Mouse (Mus musculus) intestine, embryonic 15.5 days (tissue): ENCODE results near the gene Ssbp3. TPM values are rescaled to one million over a fixed set of nuclear protein-coding genes. Genes with fewer than 3 reads are reported as not detected.

Experiments
- ATAC-seq: fragments of 200-750 bp; cut with Nextera tagmentation; 2 replicates; pipeline ENCODE4 v1.8.0; 2017; ENCODE audit warnings: moderate TSS enrichment, moderate library complexity
- H3K27ac ChIP-seq: fragments of 300-500 bp; sonication (generic); 2 replicates; pipeline ENCODE4 v1.5.1; 2015; ENCODE audit warnings: mild to moderate bottlenecking, inconsistent platforms
- H3K27me3 ChIP-seq: fragments of 300-500 bp; sonication (generic); replicated peaks from 2 replicates; pipeline ENCODE4 v1.6.1; 2015; ENCODE audit warnings: inconsistent platforms
- H3K36me3 ChIP-seq: fragments of 300-500 bp; sonication (generic); 2 replicates; pipeline ENCODE4 v1.6.1; 2015; ENCODE audit warnings: inconsistent platforms
- H3K4me1 ChIP-seq: fragments of 300-500 bp; sonication (generic); replicated peaks from 2 replicates; pipeline ENCODE4 v1.6.1; 2015; ENCODE audit warnings: inconsistent platforms
- H3K4me2 ChIP-seq: fragments of 300-500 bp; sonication (generic); replicated peaks from 2 replicates; pipeline ENCODE4 v1.6.1; 2015; ENCODE audit warnings: mild to moderate bottlenecking, inconsistent platforms
- H3K4me3 ChIP-seq: fragments of 300-500 bp; sonication (generic); replicated peaks from 2 replicates; pipeline ENCODE4 v1.5.1; 2015; ENCODE audit warnings: inconsistent platforms
- H3K9ac ChIP-seq: fragments of 300-500 bp; sonication (generic); 2 replicates; pipeline ENCODE4 v1.6.1; 2015; ENCODE audit warnings: inconsistent platforms
- H3K9me3 ChIP-seq: fragments of 300-500 bp; sonication (generic); 2 replicates; pipeline ENCODE4 v1.6.1; 2016; ENCODE audit warnings: inconsistent platforms
- WGBS: fragments of 180-500 bp; shearing (Covaris S2); methylation state at CpG from one replicate; pipeline ENCODE4 v1.1.7; 2015; 5-methylcytosine and 5-hydroxymethylcytosine counted together
- polyA plus RNA-seq: library from polyadenylated mRNA; unstranded; fragments of >200 nt; fragmentation: Nextera tagmentation; extraction: Ambion mirVana; gene quantifications from 2 replicates; pipeline ENCODE4 v1.2.1, GENCODE M21; 2015

The Ssbp3 gene
- polyA plus RNA-seq, 1 experiment from 2014 or later = 86.0 TPM

GRCm38 (mm10) chr4:107084343-107084742, 173.8 kb downstream of the Ssbp3 start:
- H3K9ac ChIP-seq = no peak overlapping the region
- 33% methylated on average over 1 of the region's 1 CpGs for WGBS
- H3K4me2 ChIP-seq = no peak overlapping the region
- H3K4me1 ChIP-seq = no peaks in the 10 kb centered on the region
- H3K27ac ChIP-seq = no peak overlapping the region
- H3K4me3 ChIP-seq = no peak overlapping the region
- H3K27me3 ChIP-seq = no peaks in the 10 kb centered on the region
- ATAC-seq = no peak
- H3K36me3 ChIP-seq = no peaks in the 10 kb centered on the region
- H3K9me3 ChIP-seq = no peaks in the 10 kb centered on the region

GRCm38 (mm10) chr4:107084858-107085257, 174.4 kb downstream of the Ssbp3 start:
- H3K9ac ChIP-seq = no peak overlapping the region
- no peaks in the 10 kb centered on the region for H3K27me3 ChIP-seq
- 0 out of 2 replicates have a peak, but pooled peaks have one; percentile 12 for ATAC-seq
- no peaks in the 10 kb centered on the region for H3K9me3 ChIP-seq
- no peak overlapping the region for H3K27ac ChIP-seq
- no peak overlapping the region for H3K4me2 ChIP-seq
- H3K4me1 ChIP-seq = no peaks in the 10 kb centered on the region
- 25% methylated on average over 6 of the region's 6 CpGs for WGBS
- H3K4me3 ChIP-seq = no peak overlapping the region
- H3K36me3 ChIP-seq = no peaks in the 10 kb centered on the region

- no peak for ATAC-seq
- 83% methylated on average over 14 of the region's 14 CpGs for WGBS
- no peaks in the 10 kb centered on the region for H3K36me3 ChIP-seq
- no peak overlapping the region for H3K27ac ChIP-seq
- no peak overlapping the region for H3K9ac ChIP-seq
- no peaks in the 10 kb centered on the region for H3K27me3 ChIP-seq
- H3K9me3 ChIP-seq = no peaks in the 10 kb centered on the region
- H3K4me2 ChIP-seq = no peak overlapping the region
- H3K4me1 ChIP-seq = peaks cover 3% of the 10 kb centered on the region; the same call in 1 of the 2 replicates
- no peak overlapping the region for H3K4me3 ChIP-seq
These were observed 181.2 kb downstream of the Ssbp3 start for GRCm38 (mm10) chr4:107091696-107092095.

GRCm38 (mm10) chr4:107094484-107095187, 184.1 kb downstream of the Ssbp3 start:
- no peak overlapping the region for H3K4me2 ChIP-seq
- H3K27ac ChIP-seq = no peak overlapping the region
- H3K36me3 ChIP-seq = no peaks in the 10 kb centered on the region
- H3K27me3 ChIP-seq = no peaks in the 10 kb centered on the region
- H3K9me3 ChIP-seq = no peaks in the 10 kb centered on the region
- H3K9ac ChIP-seq = no peak overlapping the region
- peaks cover 8% of the 10 kb centered on the region; the same call in 1 of the 2 replicates for H3K4me1 ChIP-seq
- peak; percentile 64 for ATAC-seq
- no peak overlapping the region for H3K4me3 ChIP-seq
- WGBS = 70% methylated on average over 16 of the region's 16 CpGs

- Histone ChIP-seq H3K9me3 (no peaks in the 10 kb centered on the region), H3K9ac (no peak overlapping the region), H3K36me3 (no peaks in the 10 kb centered on the region), H3K4me1 (peaks cover 8% of the 10 kb centered on the region; the same call in 1 of the 2 replicates), H3K27ac (no peak overlapping the region), H3K4me2 (no peak overlapping the region), H3K4me3 (no peak overlapping the region), H3K27me3 (no peaks in the 10 kb centered on the region)
- 60% methylated on average over 6 of the region's 6 CpGs for WGBS
- ATAC-seq = no peak
These were observed 185.5 kb downstream of the Ssbp3 start for GRCm38 (mm10) chr4:107096043-107096442.

GRCm38 (mm10) chr4:107096841-107097373, 186.4 kb downstream of the Ssbp3 start, which contains the start of gene Cdcp2:
Cdcp2 (plus strand) TSS chr4:107096891.
- H3K4me3 ChIP-seq = no peak within 1 kb of the TSS
- no peak within 1 kb of the TSS for H3K9ac ChIP-seq
- no peak for ATAC-seq
- H3K4me1 ChIP-seq = peaks cover 8% of the 10 kb centered on the region; the same call in 1 of the 2 replicates
- 66% methylated on average over 16 of the region's 16 CpGs for WGBS
- H3K4me2 ChIP-seq = no peak within 1 kb of the TSS
- no peaks in the 10 kb centered on the region for H3K9me3 ChIP-seq
- H3K36me3 ChIP-seq = no peaks in the 10 kb centered on the region
- H3K27ac ChIP-seq = no peak within 1 kb of the TSS
- no peaks in the 10 kb centered on the region for H3K27me3 ChIP-seq

GRCm38 (mm10) chr4:107097871-107098270, 187.4 kb downstream of the Ssbp3 start:
- no peak overlapping the region for H3K9ac ChIP-seq
- WGBS = 42% methylated on average over 15 of the region's 15 CpGs

GRCm38 (mm10) chr4:107098375-107098774, 187.9 kb downstream of the Ssbp3 start:
- 74% methylated on average over 10 of the region's 10 CpGs for WGBS
- Histone ChIP-seq H3K27me3 (no peaks in the 10 kb centered on the region), H3K9ac (no peak overlapping the region), H3K27ac (no peak overlapping the region), H3K4me2 (no peak overlapping the region), H3K4me3 (no peak overlapping the region), H3K4me1 (peaks cover 8% of the 10 kb centered on the region; the same call in 1 of the 2 replicates), H3K9me3 (no peaks in the 10 kb centered on the region), H3K36me3 (no peaks in the 10 kb centered on the region)
- ATAC-seq = no peak

More at GRCm38 (mm10) chr4:107097871-107098270, 187.4 kb downstream of the Ssbp3 start:
- Histone ChIP-seq H3K9me3 (no peaks in the 10 kb centered on the region), H3K4me3 (no peak overlapping the region), H3K36me3 (no peaks in the 10 kb centered on the region), H3K27me3 (no peaks in the 10 kb centered on the region), H3K4me1 (peaks cover 8% of the 10 kb centered on the region; the same call in 1 of the 2 replicates), H3K27ac (no peak overlapping the region), H3K4me2 (no peak overlapping the region)
- no peak for ATAC-seq

- H3K36me3 ChIP-seq = no peaks in the 10 kb centered on the region
- no peak for ATAC-seq
- 72% methylated on average over 17 of the region's 17 CpGs for WGBS
- H3K4me3 ChIP-seq = no peak overlapping the region
- H3K4me2 ChIP-seq = no peak overlapping the region
- H3K4me1 ChIP-seq = peaks cover 8% of the 10 kb centered on the region; the same call in 1 of the 2 replicates
- no peak overlapping the region for H3K9ac ChIP-seq
- H3K9me3 ChIP-seq = no peaks in the 10 kb centered on the region
- H3K27me3 ChIP-seq = no peaks in the 10 kb centered on the region
- H3K27ac ChIP-seq = no peak overlapping the region
These were observed 188.5 kb downstream of the Ssbp3 start for GRCm38 (mm10) chr4:107098791-107099525.

Other genes with a start within 250 kb of the Ssbp3 start
- gene Ttc4, start 231.8 kb upstream of the Ssbp3 start, polyA plus RNA-seq = 72.0 and 73.4 TPM in 2 replicates
- 0.16 and 0.38 TPM in 2 replicates for gene Mroh7, start 179.8 kb upstream of the Ssbp3 start, polyA plus RNA-seq
- gene Fam151a, start 176.8 kb upstream of the Ssbp3 start, polyA plus RNA-seq = 1.2 and 1.3 TPM in 2 replicates
- gene Acot11, start 105.7 kb upstream of the Ssbp3 start, polyA plus RNA-seq = 12.2 and 14.1 TPM in 2 replicates
- gene Mrpl37, start 156.2 kb downstream of the Ssbp3 start, polyA plus RNA-seq = 103 and 115 TPM in 2 replicates
- gene Cyb5rl, start 156.3 kb downstream of the Ssbp3 start, polyA plus RNA-seq = 6.1 and 6.6 TPM in 2 replicates
- not detected in 2 replicates for gene Cdcp2, start 186.2 kb downstream of the Ssbp3 start, polyA plus RNA-seq